8 mouse cellular contexts compared by ENCODE assay signal in the genomic region with DNA sequence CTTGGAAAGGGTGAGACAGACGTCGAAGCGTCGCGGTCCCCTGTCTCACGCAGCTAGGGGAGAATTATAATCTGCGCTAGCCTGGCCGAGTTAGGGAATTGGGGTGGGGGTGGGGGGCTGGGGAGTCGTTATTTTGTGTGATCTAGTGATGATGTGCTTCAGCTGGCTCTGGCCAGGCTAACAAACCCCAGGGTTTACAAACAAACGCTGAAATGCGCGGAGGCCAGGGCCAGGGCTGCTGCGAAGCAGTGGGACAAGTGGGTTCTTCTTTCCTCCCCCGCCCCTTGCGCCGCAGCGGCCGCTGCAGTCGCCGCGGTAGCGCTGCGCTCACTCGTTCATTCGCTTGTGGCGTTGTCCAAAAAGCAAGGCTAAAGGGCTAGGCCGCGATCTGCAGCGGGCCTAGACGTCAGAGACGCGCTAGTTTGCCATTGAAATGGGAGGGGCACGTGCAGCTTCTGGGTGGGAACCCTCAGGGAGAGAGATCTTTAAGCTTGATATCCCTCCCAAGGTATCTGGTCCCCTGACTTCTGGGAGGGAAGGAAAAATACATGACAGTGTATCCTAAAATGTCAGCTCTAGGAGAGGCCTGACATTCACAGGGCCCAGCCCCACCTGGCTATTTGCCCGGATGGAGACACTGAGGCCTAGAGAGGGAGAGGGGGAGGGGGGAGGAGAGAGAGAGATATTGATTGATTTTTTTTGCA. TPM values are rescaled to one million over a fixed set of nuclear protein-coding genes. Genes with fewer than 3 reads are reported as not detected.
DNase-seq lines count a peak whose midpoint lies in the region; ATAC-seq and TF ChIP-seq lines count a peak whose summit lies in the region.

No protein-coding gene starts in this region.

- peak overlapping the region; percentile 21; the same call in 1 of the 2 replicates for H3K9ac ChIP-seq in heart, embryonic 14.5 days (ENCODE audit: low read length)
- no peak overlapping the region; the same call in 1 of the 2 replicates for H3K9ac ChIP-seq in embryonic facial prominence, embryonic 14.5 days (ENCODE audit: low read depth, low read length)
- no peak overlapping the region for H3K9ac ChIP-seq in limb, embryonic 14.5 days (ENCODE audit: low read depth, low read length, severe bottlenecking)
- no peak overlapping the region for H3K9ac ChIP-seq in stomach, postnatal 0 days (ENCODE audit: low read length)

- peaks cover 80% of the 10 kb centered on the region for H3K27me3 ChIP-seq in heart, embryonic 14.5 days (ENCODE audit: control insufficient read depth, insufficient read depth, low read length)
- peaks cover 90% of the 10 kb centered on the region for H3K27me3 ChIP-seq in embryonic facial prominence, embryonic 14.5 days (replicated peaks; ENCODE audit: control insufficient read depth, insufficient read depth, low read length)
- peaks cover 71% of the 10 kb centered on the region for H3K27me3 ChIP-seq in limb, embryonic 14.5 days (ENCODE audit: control insufficient read depth, insufficient read depth, low read length)
- peaks cover 26% of the 10 kb centered on the region; the same call in 1 of the 2 replicates for H3K27me3 ChIP-seq in stomach, postnatal 0 days (ENCODE audit: control insufficient read depth, insufficient read depth, low read length)

- no peak for TF ChIP-seq POLR2A in limb, embryonic 14.5 days (IDR thresholded peaks at IDR 0.05; ENCODE audit: borderline replicate concordance, extremely low read depth, insufficient read depth, insufficient read length)

- H3K36me3 ChIP-seq in heart, embryonic 14.5 days (ENCODE audit: control insufficient read depth, insufficient read depth, low read length): no peaks in the 10 kb centered on the region
- no peaks in the 10 kb centered on the region for H3K36me3 ChIP-seq in embryonic facial prominence, embryonic 14.5 days (ENCODE audit: control insufficient read depth, insufficient read depth, low read length)
- no peaks in the 10 kb centered on the region for H3K36me3 ChIP-seq in limb, embryonic 14.5 days (ENCODE audit: control insufficient read depth, insufficient read depth, low read length)
- no peaks in the 10 kb centered on the region for H3K36me3 ChIP-seq in stomach, postnatal 0 days (ENCODE audit: control insufficient read depth, insufficient read depth, low read length)

- no peak for TF ChIP-seq CTCF in stomach, postnatal 0 days (IDR thresholded peaks at IDR 0.05; ENCODE audit: low read depth)

- H3K9me3 ChIP-seq in heart, embryonic 14.5 days (ENCODE audit: control insufficient read depth, low read length): no peaks in the 10 kb centered on the region
- no peaks in the 10 kb centered on the region for H3K9me3 ChIP-seq in embryonic facial prominence, embryonic 14.5 days (ENCODE audit: control insufficient read depth, low read length)
- no peaks in the 10 kb centered on the region for H3K9me3 ChIP-seq in limb, embryonic 14.5 days (ENCODE audit: control insufficient read depth, low read length)
- no peaks in the 10 kb centered on the region for H3K9me3 ChIP-seq in stomach, postnatal 0 days (ENCODE audit: control insufficient read depth, low read length)

- peaks cover 4 to 16% of the 10 kb centered on the region in 2 experiments; a peak in 3 of 4 replicates for H3K4me1 ChIP-seq in heart, embryonic 14.5 days (ENCODE audit: control insufficient read depth in 2 of 2, insufficient read depth in 2 of 2, low read length in 2 of 2)
- H3K4me1 ChIP-seq in embryonic facial prominence, embryonic 14.5 days (ENCODE audit: control insufficient read depth, insufficient read depth, low read length): peaks cover 17% of the 10 kb centered on the region
- H3K4me1 ChIP-seq in limb, embryonic 14.5 days (ENCODE audit: control insufficient read depth, insufficient read depth, low read length): peaks cover 6% of the 10 kb centered on the region; the same call in 1 of the 2 replicates
- H3K4me1 ChIP-seq in stomach, postnatal 0 days (replicated peaks; ENCODE audit: control insufficient read depth, insufficient read depth): 0 out of 2 replicates have a peak, but pooled peaks cover 7% of the 10 kb centered on the region

- no peak for DNase-seq in heart, postnatal 14 days
- DNase-seq in ZHBTc4 (ENCODE audit: low read depth, low spot score) (peak; percentile 70), adipocyte (ENCODE audit: low spot score) (no peak)
- DNase-seq in embryonic facial prominence, embryonic 14.5 days (ENCODE audit: low spot score): no peak
- no peak for DNase-seq in limb, embryonic 14.5 days (ENCODE audit: low spot score)
- DNase-seq in stomach, postnatal 0 days (ENCODE audit: low spot score): peak; percentile 16
- no peak for DNase-seq in kidney, adult 8-10 months

- no peak overlapping the region for H3K27ac ChIP-seq in heart, embryonic 14.5 days (replicated peaks in 1 of 2; ENCODE audit: control insufficient read depth in 1 of 2, insufficient read depth in 1 of 2, low read depth in 2 of 2, low read length in 2 of 2)
- H3K27ac ChIP-seq in embryonic facial prominence, embryonic 14.5 days (replicated peaks; ENCODE audit: low read depth, low read length): no peak overlapping the region
- no peak overlapping the region for H3K27ac ChIP-seq in limb, embryonic 14.5 days (replicated peaks; ENCODE audit: low read depth, low read length)
- no peak overlapping the region for H3K27ac ChIP-seq in stomach, postnatal 0 days (replicated peaks)

- 3% methylated on average over 34 of the region's 34 CpGs for WGBS in heart, embryonic 14.5 days
- 3% methylated on average over 25 of the region's 34 CpGs for WGBS in embryonic facial prominence, embryonic 14.5 days
- WGBS in limb, embryonic 14.5 days: 2% methylated on average over 33 of the region's 34 CpGs
- WGBS in stomach, postnatal 0 days: 2% methylated on average over 34 of the region's 34 CpGs

- no peak for ATAC-seq in heart, embryonic 14.5 days (ENCODE audit: insufficient number of reproducible peaks, insufficient read depth, low FRiP score, low read depth)
- no peak for ATAC-seq in embryonic facial prominence, embryonic 14.5 days (ENCODE audit: low read depth)
- no peak for ATAC-seq in limb, embryonic 14.5 days (ENCODE audit: low FRiP score, low read depth)
- ATAC-seq in stomach, postnatal 0 days (ENCODE audit: low FRiP score, low TSS enrichment): no peak

- peak overlapping the region in 1 of 2 experiments; percentile 46; a peak in 2 of 4 replicates for H3K4me3 ChIP-seq in heart, embryonic 14.5 days (ENCODE audit: control insufficient read depth in 1 of 2, insufficient read depth in 1 of 2, low read depth in 1 of 2, low read length in 2 of 2)
- peak overlapping the region; percentile 55 for H3K4me3 ChIP-seq in embryonic facial prominence, embryonic 14.5 days (ENCODE audit: low read depth, low read length)
- H3K4me3 ChIP-seq in limb, embryonic 14.5 days (replicated peaks; ENCODE audit: low read length): peak overlapping the region; percentile 47
- H3K4me3 ChIP-seq in stomach, postnatal 0 days (ENCODE audit: low read depth, low read length): peak overlapping the region; percentile 8

- intact Hi-C loops in heart, postnatal 14 days (cut with DNase I): no loop called here

- peak overlapping the region; percentile 95 for H3K4me2 ChIP-seq in heart, embryonic 14.5 days (ENCODE audit: low read length)
- H3K4me2 ChIP-seq in embryonic facial prominence, embryonic 14.5 days (ENCODE audit: low read depth, low read length): peak overlapping the region; percentile 91
- H3K4me2 ChIP-seq in limb, embryonic 14.5 days (replicated peaks; ENCODE audit: low read depth, low read length, severe bottlenecking): peak overlapping the region; percentile 17
- 0 out of 2 replicates have a peak overlapping the region, but pooled peaks have one; percentile 5 for H3K4me2 ChIP-seq in stomach, postnatal 0 days (replicated peaks; ENCODE audit: low read depth)

- no peak for TF ChIP-seq EP300 in stomach, postnatal 0 days (optimal IDR thresholded peaks at IDR 0.05)

RNA-seq across cellular contexts. Expression of gene Rasgrf1, which starts 1.2 kb away (rescaled TPM):
- 0.08 and 0.11 TPM in 2 replicates for polyA plus RNA-seq in heart, embryonic 14.5 days (2014; fragmentation: Nextera tagmentation; extraction: Ambion mirVana)
- not detected for total RNA-seq in heart, postnatal 14 days (2021)
- polyA plus RNA-seq in embryonic facial prominence, embryonic 14.5 days (2014; fragmentation: Nextera tagmentation; extraction: Ambion mirVana): 0.78 and 1.2 TPM in 2 replicates
- 1.1 TPM in 2 replicates for polyA plus RNA-seq in limb, embryonic 14.5 days (2012; rRNA removed)
- 0.55 and 0.98 TPM in 2 replicates for polyA plus RNA-seq in limb, embryonic 14.5 days (2014; fragmentation: Nextera tagmentation; extraction: Ambion mirVana)
- 0.13 and 0.22 TPM in 2 replicates for polyA plus RNA-seq in stomach, postnatal 0 days (2015; fragmentation: Nextera tagmentation; extraction: Ambion mirVana)

Comparison
In these comparisons a context has a peak if more than half of its experiments do, and no peak if none do; other contexts are left out.
1. H3K4me2 ChIP-seq: peak in every context shown above with its lines; median percentile 95 in heart, embryonic 14.5 days; 91 in embryonic facial prominence, embryonic 14.5 days; 17 in limb, embryonic 14.5 days; 5 in stomach, postnatal 0 days.
2. DNase-seq: peak in ZHBTc4 (single experiment) and stomach, postnatal 0 days (single experiment); none in heart, postnatal 14 days (0 of 2), embryonic facial prominence, embryonic 14.5 days (single experiment), limb, embryonic 14.5 days (single experiment), adipocyte (single experiment) and kidney, adult 8-10 months (0 of 2).